Mouse (Mus musculus): ENCODE data around the gene Fam76a.

Gene Fam76a

DNA sequence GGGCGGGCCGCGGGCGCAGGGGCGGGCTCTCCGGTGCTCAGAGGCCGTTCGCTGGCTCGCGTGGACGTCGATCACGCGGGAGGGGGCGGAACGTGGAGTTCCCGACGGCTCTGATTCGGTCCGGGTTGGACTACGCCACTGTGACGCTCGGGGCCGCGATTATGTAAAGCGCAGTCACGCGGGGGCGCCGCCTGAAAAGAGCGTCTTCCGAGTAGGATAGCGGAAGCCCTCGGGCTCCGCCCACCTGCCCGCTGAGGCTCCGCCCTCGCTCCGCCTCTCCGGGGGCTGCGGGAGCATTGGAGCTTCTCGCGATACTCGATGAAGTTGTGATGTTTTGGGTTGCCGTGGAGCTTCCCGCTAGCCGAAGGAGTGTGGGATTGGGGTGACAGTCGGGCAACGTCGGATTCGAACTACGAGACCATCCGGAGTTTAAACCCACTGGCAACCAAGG, at the start of gene Fam76a:
Gene Fam76a (minus strand): TSS at position 1 of the 451 bp plus-strand sequence.
- peak; percentile 100 for DNase-seq (ENCODE audit: extremely low read depth, insufficient read length, low spot score)

DNA sequence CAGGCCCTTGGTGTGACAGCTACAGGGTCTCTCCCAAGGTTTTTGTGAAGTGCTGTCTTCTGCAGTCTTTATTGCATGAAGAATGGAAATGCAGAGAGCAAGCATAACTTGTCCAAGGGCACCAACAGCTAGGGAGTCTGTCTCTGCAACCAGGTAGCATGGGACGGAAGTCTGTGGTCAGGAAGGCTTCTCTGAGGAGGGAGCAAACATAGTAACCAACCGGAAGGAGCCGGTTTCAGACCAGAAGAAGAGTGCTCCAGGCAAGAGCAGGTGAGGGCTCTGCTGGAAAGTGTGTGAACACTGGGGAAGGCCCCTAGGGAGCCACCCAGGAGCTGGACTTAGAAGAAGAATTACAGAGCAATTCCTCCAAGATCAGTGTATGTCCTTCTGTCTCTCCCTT, 49.7 kb upstream of the Fam76a start:
- no peak for DNase-seq (ENCODE audit: extremely low read depth, insufficient read length, low spot score)

DNA sequence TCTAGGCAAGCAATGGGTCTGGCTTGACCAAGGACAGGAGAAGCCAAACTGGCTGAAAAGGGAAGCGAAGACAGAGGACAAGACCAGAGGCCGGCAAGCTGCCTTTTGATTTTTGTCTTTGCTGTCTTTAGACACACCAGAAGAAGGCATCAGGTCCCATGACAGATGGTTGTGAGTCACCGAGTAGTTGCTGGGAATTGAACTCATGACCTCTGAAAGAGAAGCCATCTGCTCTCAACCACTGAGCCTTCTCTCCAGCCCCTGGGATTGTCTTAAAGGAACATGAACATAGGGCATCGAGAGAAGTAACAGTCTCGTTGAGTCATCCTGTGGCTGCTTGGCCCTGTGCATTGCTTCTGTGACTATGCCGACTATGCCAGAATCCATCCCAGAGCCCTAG, 49.2 kb upstream of the Fam76a start:
- DNase-seq (ENCODE audit: extremely low read depth, insufficient read length, low spot score) = peak; percentile 59

- DNase-seq (ENCODE audit: extremely low read depth, insufficient read length, low spot score) = no peak
Observed at GRCm38 (mm10) chr4:132968105-132968938, 46.0 kb upstream of the Fam76a start.

DNA sequence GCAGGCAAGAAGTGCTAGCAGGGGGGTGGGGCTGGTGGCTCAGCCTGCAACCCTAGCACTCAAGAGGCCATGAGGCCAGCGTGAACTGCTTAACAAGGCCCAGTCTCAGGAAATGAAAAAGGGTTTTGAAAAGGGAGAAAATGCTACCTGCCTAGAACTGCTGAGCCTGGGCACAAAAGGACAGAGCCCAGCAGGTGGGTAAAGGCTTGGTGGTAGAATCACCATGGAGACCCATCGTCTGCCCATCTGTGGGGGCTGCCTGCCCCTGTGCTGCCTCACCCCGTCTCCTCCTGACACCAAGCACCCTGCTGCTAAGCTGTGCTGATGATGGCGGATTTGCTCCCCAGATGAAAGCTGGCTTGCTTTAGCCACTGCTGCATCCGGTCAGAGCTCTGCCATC, 42.1 kb upstream of the Fam76a start:
- no peak for DNase-seq (ENCODE audit: extremely low read depth, insufficient read length, low spot score)

GRCm38 (mm10) chr4:132964064-132964463, 41.7 kb upstream of the Fam76a start:
- DNase-seq (ENCODE audit: extremely low read depth, insufficient read length, low spot score) = no peak

- no peak for DNase-seq (ENCODE audit: extremely low read depth, insufficient read length, low spot score)
Observed at GRCm38 (mm10) chr4:132963436-132963835, 41.1 kb upstream of the Fam76a start.

DNA sequence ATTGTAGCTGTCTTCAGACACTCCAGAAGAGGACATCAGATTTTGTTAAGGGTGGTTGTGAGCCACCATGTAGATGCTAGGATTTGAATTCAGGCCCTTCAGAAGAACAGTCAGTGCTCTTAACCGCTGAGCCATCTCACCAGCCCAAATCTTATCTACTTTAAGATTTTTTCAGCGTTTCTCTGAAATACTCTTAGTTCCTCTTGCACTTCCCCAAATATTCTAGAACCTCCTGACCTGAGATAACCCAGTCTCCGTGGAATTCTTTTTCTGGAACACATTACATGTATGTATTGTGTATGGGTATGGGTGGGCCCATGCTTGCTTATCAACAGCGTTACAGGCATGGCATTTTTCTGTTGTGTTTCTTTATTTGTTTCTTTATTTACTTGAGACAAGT, 40.3 kb upstream of the Fam76a start:
- DNase-seq (ENCODE audit: extremely low read depth, insufficient read length, low spot score) = no peak

DNA sequence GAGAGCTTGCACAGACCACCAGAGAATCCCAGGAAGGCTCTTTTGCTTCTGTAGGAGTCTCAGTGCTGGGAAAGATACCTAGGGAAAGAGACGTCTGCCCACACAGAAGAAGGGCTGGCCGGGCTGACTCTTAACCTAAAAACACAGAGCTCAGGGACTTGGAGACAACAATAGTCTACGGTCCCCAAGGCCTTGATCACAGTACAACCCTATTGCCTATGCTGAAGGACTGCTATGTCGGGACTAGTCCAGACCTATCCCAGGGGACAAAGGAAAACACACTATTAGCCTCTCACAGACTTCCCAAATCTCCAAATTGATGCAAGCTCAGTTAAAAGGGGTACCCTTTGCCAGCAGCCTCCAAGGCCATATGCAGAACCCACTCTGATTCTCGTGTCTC, 39.5 kb upstream of the Fam76a start:
- DNase-seq (ENCODE audit: extremely low read depth, insufficient read length, low spot score) = no peak

- no peak for DNase-seq (ENCODE audit: extremely low read depth, insufficient read length, low spot score)
Observed at GRCm38 (mm10) chr4:132960864-132961639, 38.7 kb upstream of the Fam76a start.

GRCm38 (mm10) chr4:132960313-132960712, 38.0 kb upstream of the Fam76a start:
- no peak for DNase-seq (ENCODE audit: extremely low read depth, insufficient read length, low spot score)

DNA sequence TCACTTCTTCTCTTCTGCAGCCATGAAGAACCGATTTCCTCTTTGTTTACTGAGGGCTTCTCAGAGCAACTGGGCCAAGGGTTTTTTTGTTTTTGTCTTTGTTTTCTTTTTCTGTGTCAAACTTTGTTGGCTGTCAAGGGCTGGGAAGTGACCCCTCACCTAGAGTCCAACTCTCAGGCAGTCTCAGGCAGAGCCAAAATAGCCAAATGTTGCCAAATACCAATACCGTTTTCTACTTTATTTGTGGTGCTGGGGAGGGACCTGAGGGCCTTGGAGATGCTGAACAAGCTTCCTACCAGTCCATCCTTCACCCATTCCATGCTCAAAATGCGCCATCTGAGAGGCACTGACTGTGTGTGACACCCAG, 37.3 kb upstream of the Fam76a start:
- DNase-seq (ENCODE audit: extremely low read depth, insufficient read length, low spot score) = no peak

- DNase-seq (ENCODE audit: extremely low read depth, insufficient read length, low spot score) = peak; percentile 57
Observed at GRCm38 (mm10) chr4:132958741-132959678, 36.7 kb upstream of the Fam76a start.

GRCm38 (mm10) chr4:132955395-132955791, 33.0 kb upstream of the Fam76a start:
- no peak for DNase-seq (ENCODE audit: extremely low read depth, insufficient read length, low spot score)

- DNase-seq (ENCODE audit: extremely low read depth, insufficient read length, low spot score) = no peak
Observed at GRCm38 (mm10) chr4:132954530-132955394, 32.4 kb upstream of the Fam76a start.

GRCm38 (mm10) chr4:132950999-132951398, 28.6 kb upstream of the Fam76a start:
- no peak for DNase-seq (ENCODE audit: extremely low read depth, insufficient read length, low spot score)

DNA sequence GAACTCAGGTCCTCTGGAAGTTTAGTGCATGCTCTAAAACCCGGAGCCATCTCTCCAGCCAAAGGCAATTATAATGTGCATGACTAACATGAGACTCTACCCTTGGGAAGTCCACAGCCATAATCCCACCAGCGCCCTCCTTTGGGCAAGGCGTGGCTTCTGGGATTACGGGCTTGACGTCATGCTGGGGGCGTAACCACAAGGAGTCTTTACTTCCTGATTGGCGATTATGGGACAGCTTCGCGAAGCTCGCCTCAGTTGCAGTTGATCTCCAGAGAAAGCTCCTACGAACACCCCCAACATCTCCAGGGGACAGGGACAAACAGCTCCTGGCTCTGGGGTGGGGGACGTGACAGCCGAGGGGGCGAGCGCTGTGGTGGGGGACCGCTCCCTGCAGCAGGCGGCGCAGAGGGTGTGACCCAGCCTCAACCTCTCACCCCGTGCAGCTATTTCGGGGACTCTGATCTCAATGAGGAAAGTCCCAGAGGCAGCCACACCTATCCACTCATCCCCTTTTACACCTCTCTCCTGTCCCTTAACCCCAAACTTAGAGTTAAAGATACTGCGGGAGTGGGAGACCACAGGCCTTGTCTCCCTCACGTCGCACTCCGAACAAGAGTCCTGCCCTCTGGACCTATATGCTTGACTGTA, 27.6 kb upstream of the Fam76a start:
- DNase-seq (ENCODE audit: extremely low read depth, insufficient read length, low spot score) = no peak

DNA sequence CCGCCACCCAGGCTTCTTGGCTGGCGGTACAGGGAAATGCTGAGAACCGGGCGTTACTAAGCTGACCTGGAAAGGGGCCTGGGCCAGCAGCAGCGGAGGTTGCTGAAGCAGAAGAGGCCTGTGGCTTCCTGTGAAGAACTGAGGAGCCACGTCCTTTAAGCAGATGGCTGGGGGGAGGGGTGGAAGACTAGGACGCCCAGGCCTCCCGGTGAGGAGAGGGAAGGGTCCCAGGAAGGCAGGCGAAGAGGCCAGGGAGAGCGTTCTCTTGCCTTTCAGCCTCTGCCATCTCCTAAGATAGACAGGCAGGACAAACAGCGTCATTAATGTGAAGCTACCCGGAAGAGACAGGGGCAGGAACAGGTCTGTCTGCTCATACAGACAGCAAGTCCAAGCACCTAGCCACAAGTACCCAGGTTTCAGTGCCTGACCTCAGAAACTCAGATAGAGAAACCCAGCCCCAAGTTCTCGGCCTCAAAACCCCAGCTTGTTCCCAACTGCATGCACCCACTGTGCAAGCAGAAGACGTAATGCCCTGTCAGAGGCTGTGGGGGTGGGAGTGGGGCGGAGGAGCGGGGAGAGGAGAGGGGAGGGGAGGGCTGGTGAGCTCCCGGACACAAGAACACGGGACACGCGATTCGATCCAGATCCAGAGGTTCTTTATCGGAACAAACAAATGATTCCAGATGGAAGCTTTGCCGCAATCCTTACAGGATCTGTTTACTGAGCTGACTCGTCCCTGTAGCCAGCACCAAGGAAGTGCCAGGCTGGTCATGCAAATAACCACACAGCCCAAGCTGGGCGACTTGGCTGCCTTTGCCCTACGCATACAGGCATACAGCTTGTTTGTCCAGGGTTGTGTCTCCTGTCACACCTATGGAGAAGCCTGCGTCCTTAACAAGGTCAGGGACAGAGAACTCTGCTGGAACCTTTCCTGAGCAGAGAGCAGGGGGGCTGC, 24.0 kb upstream of the Fam76a start:
- peak; percentile 86 for DNase-seq (ENCODE audit: extremely low read depth, insufficient read length, low spot score)
